Mouse (Mus musculus): ENCODE measurements at regions not wholly inside any gene's neighbourhood (a gene's known extent, or its start where the extent isn't known, plus 50 kb on each side); places are given as distances from the start of the nearest gene placed in this dataset.

- no peak for ATAC-seq (ENCODE audit: poor library complexity, severe bottlenecking)
These were observed 56.5 kb upstream of the Pdk3 start for GRCm38 (mm10) chrX:93888480-93888879.

GRCm38 (mm10) chrX:93888966-93889365 lies 57.0 kb upstream of the Pdk3 start:
- ATAC-seq (ENCODE audit: poor library complexity, severe bottlenecking): no peak

GRCm38 (mm10) chrX:93889394-93890042 lies 57.5 kb upstream of the Pdk3 start:
- peak; percentile 94 for ATAC-seq (ENCODE audit: poor library complexity, severe bottlenecking)

- ATAC-seq (ENCODE audit: poor library complexity, severe bottlenecking): no peak
These were observed 65.1 kb upstream of the Pdk3 start for GRCm38 (mm10) chrX:93896838-93897820.

- no peak for ATAC-seq (ENCODE audit: poor library complexity, severe bottlenecking)
These were observed 65.2 kb upstream of the AU015836 start for GRCm38 (mm10) chrX:93903209-93903608.

- ATAC-seq (ENCODE audit: poor library complexity, severe bottlenecking): no peak
These were observed 62.9 kb upstream of the AU015836 start for GRCm38 (mm10) chrX:93905531-93905930.

GRCm38 (mm10) chrX:93911087-93911840 lies 57.2 kb upstream of the AU015836 start:
- ATAC-seq (ENCODE audit: poor library complexity, severe bottlenecking): peak; percentile 75

- no peak for ATAC-seq (ENCODE audit: poor library complexity, severe bottlenecking)
These were observed 52.9 kb upstream of the AU015836 start for GRCm38 (mm10) chrX:93915548-93915947.

GRCm38 (mm10) chrX:93917367-93917766 lies 51.1 kb upstream of the AU015836 start:
- ATAC-seq (ENCODE audit: poor library complexity, severe bottlenecking): peak; percentile 89
